Mouse (Mus musculus) kidney, adult 2 months (tissue): ENCODE data around the gene Olfr491.

Experiments used
- CTCF ChIP-seq: fragments of 200-500 bp; conservative IDR thresholded peaks from 2 replicates; pipeline ENCODE4 v1.5.1; 2011; ENCODE audit warnings: low read depth, mild to moderate bottlenecking, control low read depth, low read length, moderate library complexity, mixed read lengths; ENCODE audit not compliant: insufficient read depth, insufficient read length
- POLR2A ChIP-seq: fragments of 200-500 bp; IDR thresholded peaks from one replicate; pipeline ENCODE4 v1.6.1; 2011; ENCODE audit warnings: low read depth, low read length, control low read depth

GRCm38 (mm10) chr7:108323574-108323973 lies 10.3 kb downstream of the Olfr491 start, which contains the start of gene Olfr492:
- TF ChIP-seq POLR2A: no peak
- no peak for TF ChIP-seq CTCF
